14 mouse cellular contexts compared by ENCODE assay signal in the genomic region with DNA sequence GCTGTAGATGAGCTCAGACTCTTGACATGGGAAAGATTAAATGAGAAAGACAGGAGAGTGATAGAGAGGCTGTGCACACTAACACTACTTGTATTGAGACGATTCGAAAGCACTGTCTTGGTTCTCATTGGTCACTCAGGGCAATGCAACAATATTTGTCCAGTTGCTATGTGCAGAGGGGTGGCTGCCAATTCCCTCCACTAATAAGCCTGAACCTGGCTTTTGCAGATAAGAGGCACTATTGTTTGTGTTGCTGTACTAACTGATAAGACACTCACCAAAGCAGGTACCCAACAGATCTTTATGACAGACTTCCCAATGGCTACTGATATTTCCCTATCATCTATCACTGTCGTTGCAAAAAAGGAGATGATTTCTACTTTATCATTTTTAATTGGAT.
DNase-seq lines count a peak whose midpoint lies in the region; ATAC-seq and TF ChIP-seq lines count a peak whose summit lies in the region.
"Had no signal": no experiment of that assay in that cellular context is flagged by ENCODE, and none has a peak within 500 bp of the region (broad histone marks: within the 10 kb centered on the region; RNA-seq: fewer than 3 reads in every experiment).

No protein-coding gene starts in this region.

- H3K4me3 ChIP-seq in gastrocnemius, adult 2 months: peak overlapping the region; percentile 44
- no peak overlapping the region for H3K4me3 ChIP-seq in heart, adult 2 months
- H3K4me3 ChIP-seq in liver, postnatal 0 days (ENCODE audit: low read depth, low read length): no peak overlapping the region
- no peak overlapping the region for H3K4me3 ChIP-seq in midbrain, embryonic 14.5 days (replicated peaks; ENCODE audit: low read depth, low read length)
- H3K4me3 ChIP-seq in kidney, embryonic 15.5 days (replicated peaks): no peak overlapping the region
- H3K4me3 ChIP-seq: lung, embryonic 15.5 days had no signal

- H3K9ac ChIP-seq in heart, adult 2 months (ENCODE audit: low read depth, low read length): no peak overlapping the region
- no peak overlapping the region for H3K9ac ChIP-seq in liver, postnatal 0 days (replicated peaks)
- no peak overlapping the region for H3K9ac ChIP-seq in midbrain, embryonic 14.5 days (replicated peaks; ENCODE audit: low read length)
- H3K9ac ChIP-seq in kidney, embryonic 15.5 days: no peak overlapping the region
- H3K9ac ChIP-seq: lung, embryonic 15.5 days had no signal

- intact Hi-C loops in gastrocnemius, adult 2 months (cut with DNase I): no loop called here
- intact Hi-C loops in heart, adult 2 months (cut with DNase I): loop anchor here (5.0 kb wide), 1 partner anchor 62 kb away; no protein-coding TSS in a partner anchor

- no peaks in the 10 kb centered on the region for H3K9me3 ChIP-seq in liver, postnatal 0 days (ENCODE audit: low read length)
- H3K9me3 ChIP-seq in midbrain, embryonic 14.5 days (ENCODE audit: control insufficient read depth, low read length): no peaks in the 10 kb centered on the region
- no peaks in the 10 kb centered on the region for H3K9me3 ChIP-seq in kidney, embryonic 15.5 days (replicated peaks)
- H3K9me3 ChIP-seq: lung, embryonic 15.5 days had no signal

- TF ChIP-seq EP300 in heart, adult 2 months (IDR thresholded peaks at IDR 0.05; ENCODE audit: insufficient read depth, low read depth, low read length): no peak
- no peak for TF ChIP-seq EP300 in liver, postnatal 0 days (IDR thresholded peaks at IDR 0.05; ENCODE audit: low read depth)

- TF ChIP-seq CTCF in gastrocnemius, adult 2 months (IDR thresholded peaks at IDR 0.05): no peak
- TF ChIP-seq CTCF in heart, adult 2 months (IDR thresholded peaks at IDR 0.05): no peak
- TF ChIP-seq CTCF in liver, postnatal 0 days (IDR thresholded peaks at IDR 0.05; ENCODE audit: low read depth): no peak

- no peak overlapping the region for H3K4me2 ChIP-seq in liver, postnatal 0 days (ENCODE audit: low read depth, low read length)
- no peak overlapping the region for H3K4me2 ChIP-seq in midbrain, embryonic 14.5 days (ENCODE audit: low read length)
- no peak overlapping the region for H3K4me2 ChIP-seq in kidney, embryonic 15.5 days
- H3K4me2 ChIP-seq: lung, embryonic 15.5 days had no signal

- no peak for DNase-seq in gastrocnemius, adult 2 months
- no peak for DNase-seq in gastrocnemius, postnatal 4 days (ENCODE audit: low spot score in 2 of 2)
- peak in 1 of 2 experiments; percentile 55 for DNase-seq in heart, adult 2 months
- peak; percentile 43 for DNase-seq in heart, postnatal 4 days
- DNase-seq in liver, postnatal 0 days: no peak
- DNase-seq in midbrain, embryonic 14.5 days: no peak
- DNase-seq in gastrocnemius, adult 18-20 months (ENCODE audit: low spot score): no peak
- DNase-seq: adrenal gland, postnatal 10 days; cerebellum, postnatal 25 days; gastrocnemius, postnatal 25 days; right cerebral cortex, postnatal 25 days had no signal

- H3K36me3 ChIP-seq in heart, adult 2 months (ENCODE audit: control insufficient read depth, insufficient read depth, low read length): peaks cover 14% of the 10 kb centered on the region
- H3K36me3 ChIP-seq in liver, postnatal 0 days (replicated peaks; ENCODE audit: insufficient read depth, low read length): no peaks in the 10 kb centered on the region
- H3K36me3 ChIP-seq in midbrain, embryonic 14.5 days (ENCODE audit: control insufficient read depth, insufficient read depth, low read length): no peaks in the 10 kb centered on the region
- no peaks in the 10 kb centered on the region for H3K36me3 ChIP-seq in kidney, embryonic 15.5 days
- H3K36me3 ChIP-seq: lung, embryonic 15.5 days had no signal

- no peak for TF ChIP-seq POLR2A in heart, adult 2 months (IDR thresholded peaks at IDR 0.05; ENCODE audit: insufficient read depth, low read depth, low read length)

- H3K27ac ChIP-seq in gastrocnemius, adult 2 months: peak overlapping the region; percentile 65
- H3K27ac ChIP-seq in heart, adult 2 months: peak overlapping the region; percentile 57
- no peak overlapping the region for H3K27ac ChIP-seq in liver, postnatal 0 days (ENCODE audit: low read depth)
- no peak overlapping the region for H3K27ac ChIP-seq in midbrain, embryonic 14.5 days (replicated peaks; ENCODE audit: low read depth, low read length)
- no peak overlapping the region for H3K27ac ChIP-seq in kidney, embryonic 15.5 days
- H3K27ac ChIP-seq: lung, embryonic 15.5 days had no signal

- peak; percentile 66 for ATAC-seq in liver, postnatal 0 days
- no peak for ATAC-seq in midbrain, embryonic 14.5 days (ENCODE audit: low FRiP score, low TSS enrichment)
- ATAC-seq in kidney, embryonic 15.5 days (replicated peaks; ENCODE audit: low FRiP score): no peak
- ATAC-seq: forebrain, embryonic 14.5 days had no signal

- 20% methylated on average over 3 of the region's 3 CpGs for WGBS in heart, adult 2 months
- WGBS in liver, postnatal 0 days (ENCODE audit: insufficient replicate concordance): 32% methylated on average over 3 of the region's 3 CpGs
- 82% methylated on average over 3 of the region's 3 CpGs for WGBS in midbrain, embryonic 14.5 days
- 75% methylated on average over 3 of the region's 3 CpGs for WGBS in kidney, embryonic 15.5 days

- H3K27me3 ChIP-seq in heart, adult 2 months (ENCODE audit: control insufficient read depth, insufficient read depth, low read length): no peaks in the 10 kb centered on the region
- H3K27me3 ChIP-seq in liver, postnatal 0 days (ENCODE audit: insufficient read depth, low read length): no peaks in the 10 kb centered on the region
- H3K27me3 ChIP-seq in midbrain, embryonic 14.5 days (ENCODE audit: control insufficient read depth, insufficient read depth, low read length): no peaks in the 10 kb centered on the region
- H3K27me3 ChIP-seq in kidney, embryonic 15.5 days: no peaks in the 10 kb centered on the region
- H3K27me3 ChIP-seq: lung, embryonic 15.5 days had no signal

- H3K4me1 ChIP-seq in heart, adult 2 months (ENCODE audit: control insufficient read depth, insufficient read depth, low read length): peaks cover 4% of the 10 kb centered on the region
- H3K4me1 ChIP-seq in liver, postnatal 0 days (ENCODE audit: insufficient read depth): no peaks in the 10 kb centered on the region
- H3K4me1 ChIP-seq in midbrain, embryonic 14.5 days (ENCODE audit: control insufficient read depth, insufficient read depth, low read length): peaks cover 12% of the 10 kb centered on the region; the same call in 1 of the 2 replicates
- H3K4me1 ChIP-seq in kidney, embryonic 15.5 days: 0 out of 2 replicates have a peak, but pooled peaks cover 2% of the 10 kb centered on the region
- H3K4me1 ChIP-seq: lung, embryonic 15.5 days had no signal

- H3K79me2 ChIP-seq in heart, adult 2 months (replicated peaks; ENCODE audit: control insufficient read depth, insufficient read depth, low read length): no peaks in the 10 kb centered on the region

Comparison
In these comparisons a context has a peak if more than half of its experiments do, and no peak if none do; other contexts are left out.
1. H3K27ac ChIP-seq: peak in gastrocnemius, adult 2 months (single experiment) and heart, adult 2 months (single experiment); none in liver, postnatal 0 days (single experiment), midbrain, embryonic 14.5 days (single experiment) and kidney, embryonic 15.5 days (single experiment).